ENCODE assay signal across 21 mouse cellular contexts in the genomic region with DNA sequence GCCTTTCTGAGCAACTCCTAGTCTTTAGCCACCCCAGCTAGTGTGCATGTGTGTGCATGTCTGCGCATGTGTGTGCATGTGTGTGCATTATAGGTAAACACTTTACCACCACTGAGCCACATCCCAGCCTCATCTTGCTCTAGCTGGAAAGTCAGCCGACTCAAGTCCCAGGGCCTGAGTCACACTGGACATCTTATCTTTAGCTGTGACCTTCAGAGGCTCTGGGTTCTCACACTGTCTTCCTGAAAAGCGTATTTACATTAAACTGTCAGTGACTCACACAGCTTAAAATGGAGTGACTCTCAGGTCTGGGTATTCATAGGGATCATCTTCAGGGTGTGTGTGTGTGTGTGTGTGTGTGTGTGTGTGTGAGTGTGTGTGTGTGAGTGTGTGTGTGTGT. TPM values are rescaled to one million over a fixed set of nuclear protein-coding genes. Genes with fewer than 3 reads are reported as not detected.
A peak's percentile ranks its signal among the peaks of the same experiment; 100 is the strongest.
DNase-seq lines count a peak whose midpoint lies in the region; ATAC-seq and TF ChIP-seq lines count a peak whose summit lies in the region.
"Had no signal": no experiment of that assay in that cellular context is flagged by ENCODE, and none has a peak within 500 bp of the region (broad histone marks: within the 10 kb centered on the region; RNA-seq: fewer than 3 reads in every experiment).

No protein-coding gene starts in this region.

- no peaks in the 10 kb centered on the region for H3K79me2 ChIP-seq in heart, adult 2 months (replicated peaks; ENCODE audit: control insufficient read depth, insufficient read depth, low read length)

- TF ChIP-seq EP300 in heart, postnatal 0 days (IDR thresholded peaks at IDR 0.05; ENCODE audit: low read depth) = no peak
- TF ChIP-seq EP300 in heart, adult 2 months (IDR thresholded peaks at IDR 0.05; ENCODE audit: insufficient read depth, low read depth, low read length) = no peak

- no peak overlapping the region for H3K27ac ChIP-seq in heart, postnatal 0 days (ENCODE audit: low read depth)
- no peak overlapping the region for H3K27ac ChIP-seq in heart, adult 2 months
- no peak overlapping the region for H3K27ac ChIP-seq in stomach, embryonic 15.5 days
- H3K27ac ChIP-seq in midbrain, embryonic 11.5 days (ENCODE audit: low read depth, low read length) = no peak overlapping the region
- H3K27ac ChIP-seq: forebrain, embryonic 12.5 days; hindbrain, embryonic 15.5 days; liver, embryonic 13.5 days; midbrain, embryonic 12.5 days had no signal

- intact Hi-C loops in heart, adult 2 months (cut with DNase I) = loop anchor here (5.0 kb wide), 1 partner anchor 42 kb away; no protein-coding TSS in a partner anchor

- no peak for TF ChIP-seq POLR2A in heart, adult 2 months (IDR thresholded peaks at IDR 0.05; ENCODE audit: insufficient read depth, low read depth, low read length)

- no peaks in the 10 kb centered on the region for H3K36me3 ChIP-seq in heart, postnatal 0 days (replicated peaks; ENCODE audit: control insufficient read depth, insufficient read depth, low read length)
- no peaks in the 10 kb centered on the region for H3K36me3 ChIP-seq in heart, adult 2 months (ENCODE audit: control insufficient read depth, insufficient read depth, low read length)
- H3K36me3 ChIP-seq in stomach, embryonic 15.5 days = no peaks in the 10 kb centered on the region
- H3K36me3 ChIP-seq in midbrain, embryonic 11.5 days (ENCODE audit: control insufficient read depth, insufficient read depth, low read length) = no peaks in the 10 kb centered on the region
- H3K36me3 ChIP-seq: forebrain, embryonic 12.5 days; hindbrain, embryonic 15.5 days; liver, embryonic 13.5 days; midbrain, embryonic 12.5 days had no signal

- WGBS in heart, postnatal 0 days = 43% methylated on average over 3 of the region's 3 CpGs
- 62% methylated on average over 3 of the region's 3 CpGs for WGBS in heart, adult 2 months
- WGBS in stomach, embryonic 15.5 days = 54% methylated on average over 3 of the region's 3 CpGs
- WGBS in midbrain, embryonic 11.5 days = 85% methylated on average over 3 of the region's 3 CpGs

- H3K4me1 ChIP-seq in heart, postnatal 0 days (ENCODE audit: control insufficient read depth, insufficient read depth) = peaks cover 16% of the 10 kb centered on the region
- H3K4me1 ChIP-seq in heart, adult 2 months (ENCODE audit: control insufficient read depth, insufficient read depth, low read length) = peaks cover 6% of the 10 kb centered on the region
- 0 out of 2 replicates have a peak, but pooled peaks cover 6% of the 10 kb centered on the region for H3K4me1 ChIP-seq in stomach, embryonic 15.5 days
- H3K4me1 ChIP-seq in midbrain, embryonic 11.5 days (ENCODE audit: control insufficient read depth, insufficient read depth, low read length) = no peaks in the 10 kb centered on the region
- H3K4me1 ChIP-seq: midbrain, embryonic 12.5 days had no signal

- DNase-seq in adrenal gland, postnatal 10 days = peak; percentile 39
- no peak for DNase-seq in adrenal gland, adult 18-20 months (ENCODE audit: low spot score in 2 of 2)
- peak; percentile 40 for DNase-seq in heart, postnatal 0 days (ENCODE audit: low spot score)
- no peak for DNase-seq in heart, adult 2 months
- peak; percentile 31 for DNase-seq in Patski (ENCODE audit: low read depth, low spot score)
- DNase-seq in embryo, embryonic 9.5 days (ENCODE audit: extremely low spot score) = no peak
- DNase-seq in midbrain, embryonic 11.5 days (ENCODE audit: low spot score, missing footprints) = no peak
- DNase-seq: B cell, adult 2 months; cerebellum, adult 2 months; kidney, adult 2 months; kidney, postnatal 36 days; left cerebral cortex, postnatal 4 days; liver, embryonic 13.5 days; lung, postnatal 14 days; right cerebral cortex, adult 18-20 months; thymus, postnatal 36 days had no signal

- CTCF ChIA-PET in Patski (lab: Charles Lee) = no interaction called here

- TF ChIP-seq CTCF in heart, postnatal 0 days (IDR thresholded peaks at IDR 0.05; ENCODE audit: low read depth) = no peak
- no peak for TF ChIP-seq CTCF in heart, adult 2 months (IDR thresholded peaks at IDR 0.05)
- TF ChIP-seq CTCF in Patski (IDR thresholded peaks at IDR 0.05) = no peak

- H3K4me2 ChIP-seq in heart, postnatal 0 days (ENCODE audit: low read depth, low read length) = no peak overlapping the region
- no peak overlapping the region for H3K4me2 ChIP-seq in stomach, embryonic 15.5 days
- H3K4me2 ChIP-seq in midbrain, embryonic 11.5 days = no peak overlapping the region
- H3K4me2 ChIP-seq: forebrain, embryonic 12.5 days; hindbrain, embryonic 15.5 days; liver, embryonic 13.5 days; midbrain, embryonic 12.5 days had no signal

- ATAC-seq in heart, postnatal 0 days (ENCODE audit: insufficient read depth, low read depth) = peak; percentile 42; the same call in 1 of the 2 replicates
- ATAC-seq in Patski = no peak
- ATAC-seq in stomach, embryonic 15.5 days (ENCODE audit: insufficient read depth, low FRiP score, low read depth) = peak; percentile 39; the same call in 1 of the 2 replicates
- ATAC-seq in midbrain, embryonic 11.5 days (ENCODE audit: low FRiP score) = no peak

- in situ Hi-C loops in Patski (cut with MboI; ENCODE audit: low pct_unique_long_range_greater_than_20kb) = no loop called here

- H3K9me3 ChIP-seq in heart, postnatal 0 days (replicated peaks; ENCODE audit: control insufficient read depth, low read length) = no peaks in the 10 kb centered on the region
- no peaks in the 10 kb centered on the region for H3K9me3 ChIP-seq in stomach, embryonic 15.5 days
- H3K9me3 ChIP-seq in midbrain, embryonic 11.5 days (ENCODE audit: control insufficient read depth, low read length) = no peaks in the 10 kb centered on the region
- H3K9me3 ChIP-seq: forebrain, embryonic 12.5 days; hindbrain, embryonic 15.5 days; liver, embryonic 13.5 days; midbrain, embryonic 12.5 days had no signal

- no peak overlapping the region for H3K4me3 ChIP-seq in heart, postnatal 0 days (ENCODE audit: low read depth, low read length)
- H3K4me3 ChIP-seq in heart, adult 2 months = no peak overlapping the region
- no peak overlapping the region for H3K4me3 ChIP-seq in stomach, embryonic 15.5 days (replicated peaks)
- H3K4me3 ChIP-seq in midbrain, embryonic 11.5 days (ENCODE audit: low read depth, low read length) = no peak overlapping the region
- H3K4me3 ChIP-seq: forebrain, embryonic 12.5 days; hindbrain, embryonic 15.5 days; liver, embryonic 13.5 days; midbrain, embryonic 12.5 days; myocyte had no signal

- POLR2A ChIA-PET in Patski (lab: Charles Lee) = interaction anchor here (1.0 kb wide), 1 partner anchor 9 kb away, joined by 3 read pairs; no protein-coding TSS in a partner anchor

- H3K9ac ChIP-seq in heart, postnatal 0 days (replicated peaks; ENCODE audit: low read depth, low read length) = no peak overlapping the region
- H3K9ac ChIP-seq in heart, adult 2 months (ENCODE audit: low read depth, low read length) = no peak overlapping the region
- no peak overlapping the region for H3K9ac ChIP-seq in stomach, embryonic 15.5 days
- H3K9ac ChIP-seq in midbrain, embryonic 11.5 days (ENCODE audit: low read length) = no peak overlapping the region
- H3K9ac ChIP-seq: forebrain, embryonic 12.5 days; hindbrain, embryonic 15.5 days; liver, embryonic 13.5 days; midbrain, embryonic 12.5 days had no signal

- H3K27me3 ChIP-seq in heart, postnatal 0 days (ENCODE audit: control insufficient read depth, insufficient read depth, low read length) = no peaks in the 10 kb centered on the region
- no peaks in the 10 kb centered on the region for H3K27me3 ChIP-seq in heart, adult 2 months (ENCODE audit: control insufficient read depth, insufficient read depth, low read length)
- H3K27me3 ChIP-seq in Patski = no peaks in the 10 kb centered on the region
- no peaks in the 10 kb centered on the region for H3K27me3 ChIP-seq in stomach, embryonic 15.5 days (replicated peaks)
- no peaks in the 10 kb centered on the region for H3K27me3 ChIP-seq in midbrain, embryonic 11.5 days (ENCODE audit: control insufficient read depth, insufficient read depth, low read length)
- H3K27me3 ChIP-seq: forebrain, embryonic 12.5 days; hindbrain, embryonic 15.5 days; liver, embryonic 13.5 days; midbrain, embryonic 12.5 days had no signal

RNA-seq across cellular contexts. Expression of gene Furin, which starts 30.4 kb away (rescaled TPM):
- total RNA-seq in adrenal gland, postnatal 10 days (2021) = 100 to 1,000 TPM; 113 to 129 TPM
- 100 to 1,000 TPM; 143 to 158 TPM for total RNA-seq in adrenal gland, adult 18-20 months (2021)
- 67.6 and 79.0 TPM in 2 replicates for total RNA-seq in heart, postnatal 0 days (2014; rRNA removed; ENCODE audit: low replicate concordance)
- 16.9 and 18.9 TPM in 2 replicates for polyA plus RNA-seq in heart, postnatal 0 days (2015; fragmentation: Nextera tagmentation; extraction: Ambion mirVana)
- total RNA-seq in heart, adult 2 months (2021) = 100 to 1,000 TPM; 108 to 129 TPM
- polyA plus RNA-seq in heart, adult 2 months (2012; rRNA removed) = 64.9 and 79.4 TPM in 2 replicates
- polyA plus RNA-seq in Patski (2021) = 120 TPM
- polyA plus RNA-seq in stomach, embryonic 15.5 days (2015; fragmentation: Nextera tagmentation; extraction: Ambion mirVana) = 11.6 and 12.5 TPM in 2 replicates
- polyA plus RNA-seq in midbrain, embryonic 11.5 days (2014; fragmentation: Nextera tagmentation; extraction: Ambion mirVana) = 2.7 TPM in 2 replicates

RNA-seq across cellular contexts. Expression of gene Fes, which starts 47.8 kb away (rescaled TPM):
- total RNA-seq in adrenal gland, postnatal 10 days (2021) = 10 to 100 TPM; 13.2 to 17.1 TPM
- total RNA-seq in adrenal gland, adult 18-20 months (2021) = 10 to 100 TPM in 1 of 2 experiments, 1 to 10 TPM in 1; 8.4 to 13.0 TPM
- total RNA-seq in heart, postnatal 0 days (2014; rRNA removed; ENCODE audit: low replicate concordance) = 13.5 and 23.1 TPM in 2 replicates
- polyA plus RNA-seq in heart, postnatal 0 days (2015; fragmentation: Nextera tagmentation; extraction: Ambion mirVana) = 9.2 and 9.7 TPM in 2 replicates
- 1 to 10 TPM; 8.9 to 9.8 TPM for total RNA-seq in heart, adult 2 months (2021)
- polyA plus RNA-seq in heart, adult 2 months (2012; rRNA removed) = 15.4 and 17.3 TPM in 2 replicates
- polyA plus RNA-seq in Patski (2021) = 5.6 TPM
- 12.5 and 13.5 TPM in 2 replicates for polyA plus RNA-seq in stomach, embryonic 15.5 days (2015; fragmentation: Nextera tagmentation; extraction: Ambion mirVana)
- polyA plus RNA-seq in midbrain, embryonic 11.5 days (2014; fragmentation: Nextera tagmentation; extraction: Ambion mirVana) = 7.3 and 7.6 TPM in 2 replicates

Comparison
In these comparisons a context has a peak if more than half of its experiments do, and no peak if none do; other contexts are left out.
1. DNase-seq: peak in adrenal gland, postnatal 10 days (single experiment), heart, postnatal 0 days (single experiment) and Patski (single experiment); none in adrenal gland, adult 18-20 months (0 of 2), heart, adult 2 months (0 of 2), embryo, embryonic 9.5 days (single experiment) and midbrain, embryonic 11.5 days (single experiment).
2. ATAC-seq: peak in heart, postnatal 0 days (single experiment) and stomach, embryonic 15.5 days (single experiment); none in Patski (single experiment) and midbrain, embryonic 11.5 days (single experiment).